Mouse (Mus musculus) T-helper 17 cell (primary cell): Measurements from ENCODE around the gene Etv3.
"Not testable (repeated sequence)": the region's sequence is repeated elsewhere in the genome, so short reads cannot be mapped to it uniquely, and the experiment has no call there.

Experiments
- in situ Hi-C, 2 experiments: fragments of 300-600 bp; cut with MboI, MseI; formaldehyde crosslinking; loops; 1 replicate in 1 of 2; 2 replicates in 1 of 2; pipeline ENCODE4 v1.15.1; 2025; ENCODE audit warnings: high pct_unique_total_duplicates in 2 of 2

Etv3 gene

DNA sequence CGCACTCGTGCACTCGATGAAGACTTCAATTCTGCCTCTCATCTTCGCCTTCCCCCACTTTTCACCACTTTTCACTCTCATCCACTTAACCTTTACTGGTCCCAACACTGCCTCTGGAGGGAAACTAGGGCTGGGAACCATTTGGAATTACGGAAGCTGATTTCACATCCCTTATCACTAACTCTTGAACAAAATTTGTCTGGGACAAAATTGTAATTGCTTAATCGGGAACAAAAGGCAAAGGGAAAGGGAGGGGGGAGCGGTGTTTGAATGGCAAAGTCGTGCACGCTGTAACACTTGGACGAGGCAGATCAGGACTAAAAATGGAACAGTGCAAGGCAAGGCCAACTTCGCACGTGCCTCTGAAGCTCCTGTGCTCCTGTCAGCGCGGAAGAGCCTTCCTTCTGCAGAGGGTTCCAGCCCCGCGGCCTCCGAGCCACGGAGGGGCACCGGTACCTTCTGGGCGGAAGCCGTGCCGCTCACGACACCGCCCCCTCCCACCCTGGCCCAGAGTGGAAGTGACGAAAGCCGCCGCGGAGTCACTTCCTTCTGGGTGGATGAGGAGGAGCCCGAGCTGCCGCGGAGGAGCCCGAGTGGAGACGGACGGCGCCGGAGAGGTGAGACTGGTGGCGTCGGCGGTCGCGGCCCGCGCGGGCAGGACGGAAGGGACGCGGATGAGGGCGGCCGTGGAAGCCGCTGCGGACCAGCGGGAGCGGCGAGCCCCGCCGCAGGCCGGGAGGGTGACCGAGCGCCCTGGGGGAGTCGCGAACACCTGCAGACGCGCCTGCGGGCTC lies at the start of gene Etv3:
TSS of gene Etv3 (plus strand) at position 365 of the 794 bp plus-strand sequence.
- in situ Hi-C loops = loop anchor here in 1 of 2 experiments (5.0 to 10.0 kb wide), 2 partner anchors 878 to 980 kb away; partner anchors contain the start of gene Mab21l2

DNA sequence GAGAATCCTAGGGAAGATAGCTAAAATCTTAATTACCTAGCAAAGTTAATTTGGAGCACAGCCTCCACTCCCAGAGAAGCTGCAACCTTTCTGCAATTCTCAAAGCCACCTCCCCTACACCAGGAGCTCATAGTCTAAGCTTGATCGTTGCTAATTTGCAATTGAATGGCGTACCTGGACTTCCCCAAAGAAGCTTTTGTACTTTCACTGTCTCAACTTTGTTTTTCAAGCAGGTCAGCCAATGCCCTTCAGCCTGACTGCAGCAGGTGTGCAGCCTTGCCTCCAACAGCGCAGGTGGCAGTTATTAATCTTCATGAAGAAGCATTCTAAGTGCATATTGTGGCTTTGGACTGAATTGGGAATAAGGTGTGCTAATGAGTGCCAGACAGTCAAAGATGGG lies 47.3 kb upstream of the Etv3 start:
- in situ Hi-C loops = not testable (repeated sequence)

DNA sequence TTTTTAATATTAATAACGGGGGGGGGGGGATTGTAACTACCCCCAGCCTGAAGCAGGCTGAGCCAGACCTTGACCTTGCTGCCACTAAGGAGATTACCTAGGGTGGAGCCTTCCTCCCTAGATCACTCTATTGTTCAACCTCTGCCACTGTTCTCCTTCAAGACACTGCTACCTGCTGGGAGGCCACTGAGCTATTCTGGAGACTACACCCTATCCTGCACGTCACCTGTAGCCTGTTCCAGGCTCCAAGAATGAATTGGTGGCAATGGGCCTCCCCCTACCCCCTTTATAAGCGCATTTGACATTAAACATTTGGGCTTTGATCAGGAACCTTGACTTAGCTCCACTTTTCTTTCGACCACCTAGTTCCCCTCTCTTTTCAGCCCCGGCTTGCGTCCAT lies 46.6 kb upstream of the Etv3 start:
- in situ Hi-C loops = not testable (repeated sequence)

DNA sequence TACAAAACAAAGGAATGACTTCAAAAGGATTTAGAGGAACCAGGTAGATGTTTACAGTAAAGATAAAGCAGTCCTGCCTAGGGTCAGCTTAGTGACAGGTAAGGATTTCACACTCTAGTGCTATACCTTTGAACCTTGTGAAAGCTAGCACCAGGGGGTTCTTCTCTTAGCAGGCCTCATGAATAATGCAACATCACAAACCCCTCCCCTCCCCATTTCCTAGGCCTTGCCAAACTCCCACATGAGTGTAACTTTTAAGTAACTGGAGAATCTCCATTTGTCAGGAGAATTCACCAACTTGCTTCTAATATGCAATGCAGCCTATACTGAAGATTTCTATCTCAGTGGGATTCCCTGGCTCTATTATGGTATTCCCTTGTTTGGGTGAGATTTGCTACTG lies 46.0 kb upstream of the Etv3 start:
- in situ Hi-C loops = not testable (repeated sequence)

DNA sequence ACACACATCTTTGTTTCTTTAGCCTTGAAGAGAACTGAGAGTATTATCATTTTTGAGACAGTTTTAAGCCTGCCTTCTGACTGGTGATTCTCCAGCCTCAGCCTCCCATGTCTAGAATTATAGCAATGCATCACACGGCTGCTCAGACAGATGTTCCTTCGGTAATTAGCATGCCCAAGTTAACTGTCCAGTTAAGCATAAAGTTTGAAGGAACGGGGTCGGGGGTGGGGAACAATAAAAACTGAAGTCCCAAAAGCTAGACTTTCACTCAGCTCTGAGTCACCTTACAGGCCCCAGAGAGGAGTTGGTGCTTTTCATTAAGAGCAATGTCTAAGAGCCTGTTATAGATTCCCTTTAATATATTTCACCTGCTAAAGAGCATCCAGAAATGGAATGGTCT lies 37.8 kb upstream of the Etv3 start:
- in situ Hi-C loops = no loop called here

DNA sequence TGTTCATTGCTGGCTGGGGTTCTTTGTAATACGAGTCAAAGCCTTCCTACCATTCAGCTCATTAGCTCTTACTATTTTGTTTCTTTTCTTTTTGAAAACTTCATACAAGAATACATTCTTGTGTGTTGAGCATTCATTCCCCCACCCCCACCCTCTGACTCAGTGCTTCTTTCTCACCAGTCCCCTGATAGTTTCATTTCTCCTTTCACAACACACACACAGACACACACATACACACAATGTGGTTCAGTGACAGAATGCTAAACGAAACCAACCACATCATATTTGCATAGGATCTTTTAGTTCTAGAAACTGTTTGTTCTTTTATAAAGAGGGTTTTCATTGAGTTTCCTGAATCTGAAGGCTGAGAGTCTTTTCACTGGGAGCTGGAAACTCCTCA lies 37.3 kb upstream of the Etv3 start:
- in situ Hi-C loops = no loop called here

DNA sequence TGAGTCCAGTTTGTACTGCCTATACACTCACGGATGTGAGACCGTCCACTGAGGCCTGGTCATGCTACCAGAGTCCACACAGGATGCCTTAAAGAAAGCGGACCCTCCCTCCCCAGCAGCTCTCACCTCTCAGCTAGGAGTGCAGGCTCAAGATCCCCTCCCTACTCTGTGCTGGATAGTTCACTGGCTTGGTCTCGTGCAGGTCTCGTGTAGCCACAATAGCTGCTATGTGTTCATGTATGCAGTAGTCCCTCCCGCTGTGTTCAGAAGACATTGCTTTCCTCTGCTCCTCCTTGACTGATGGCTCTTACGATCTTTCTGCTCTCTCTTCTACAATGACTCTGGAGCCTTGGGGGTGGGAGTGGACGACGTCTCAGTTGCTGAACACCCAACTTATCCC lies 26.9 kb upstream of the Etv3 start:
- in situ Hi-C loops = loop anchor here (5.0 kb wide), 2 partner anchors 86 to 176 kb away; no protein-coding TSS in a partner anchor

DNA sequence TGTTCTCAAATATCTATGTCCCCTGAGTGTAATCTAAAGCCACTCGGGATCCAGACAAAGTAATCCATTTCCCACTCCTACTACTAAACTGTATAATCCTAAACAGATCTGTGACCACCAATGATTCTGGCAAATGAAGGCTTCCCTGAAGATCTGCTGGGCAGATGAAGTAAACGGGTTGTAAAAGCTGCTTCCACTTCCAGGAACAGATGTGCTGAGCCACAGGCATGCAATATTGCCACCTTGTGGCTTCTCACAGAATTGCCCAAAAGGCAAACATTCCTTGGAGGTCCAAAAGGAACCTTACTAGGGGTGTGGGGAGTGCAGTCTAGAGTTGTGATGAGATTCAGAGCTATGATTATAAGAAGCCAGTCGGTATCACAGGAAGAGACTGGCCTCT lies 26.1 kb upstream of the Etv3 start:
- in situ Hi-C loops = loop anchor here (5.0 kb wide), 2 partner anchors 87 to 177 kb away; no protein-coding TSS in a partner anchor

DNA sequence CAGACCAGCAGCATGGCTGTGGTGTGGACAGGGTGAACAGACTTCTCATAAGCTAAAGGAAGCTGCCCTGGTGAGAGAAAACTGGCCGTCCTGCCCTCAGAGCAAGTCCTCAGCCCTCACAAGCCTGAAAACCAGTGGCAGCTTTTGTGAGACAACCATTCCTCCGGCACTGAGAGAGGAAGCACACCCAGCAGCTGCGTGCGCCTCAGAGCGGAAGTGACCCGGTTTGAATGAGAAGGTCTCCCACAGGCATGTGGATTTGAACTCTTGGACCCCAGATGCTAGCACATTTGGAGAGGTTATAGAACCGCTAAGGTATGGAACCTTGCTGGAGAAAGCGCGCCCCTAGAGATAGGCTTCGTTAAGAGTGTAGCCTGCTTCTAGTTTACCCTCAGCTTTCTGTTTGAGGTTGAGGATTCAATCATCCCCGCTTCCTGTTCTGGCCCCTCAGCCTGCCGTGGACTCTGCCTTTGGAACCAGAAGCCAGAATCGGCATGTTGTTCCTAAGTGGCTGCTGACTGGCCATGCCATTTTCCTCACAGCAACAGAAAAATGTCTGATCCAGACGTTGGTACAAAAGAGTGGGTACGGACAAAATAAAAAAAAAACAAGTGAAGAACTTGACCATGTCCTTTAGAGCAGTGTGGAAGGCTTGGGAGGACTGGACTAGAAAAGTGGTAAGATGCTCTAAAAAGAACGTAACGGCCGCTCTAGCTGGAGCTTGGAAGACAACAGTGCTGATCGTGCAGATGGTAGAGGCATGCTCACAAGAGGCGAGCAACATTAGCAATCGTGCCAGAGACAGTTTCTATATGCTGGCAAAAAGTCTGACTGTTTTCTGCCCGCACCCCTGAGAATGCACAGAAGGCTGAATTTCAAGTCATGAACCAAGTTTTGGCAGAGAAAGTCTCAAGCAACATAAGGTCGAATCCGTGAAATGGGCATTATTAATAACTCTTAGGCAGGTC lies 24.8 kb upstream of the Etv3 start:
- in situ Hi-C loops = loop anchor here (5.0 to 25.0 kb wide), 3 partner anchors 178 to 1288 kb away; partner anchors contain the start of gene Lrba (in 1 of the 2)

DNA sequence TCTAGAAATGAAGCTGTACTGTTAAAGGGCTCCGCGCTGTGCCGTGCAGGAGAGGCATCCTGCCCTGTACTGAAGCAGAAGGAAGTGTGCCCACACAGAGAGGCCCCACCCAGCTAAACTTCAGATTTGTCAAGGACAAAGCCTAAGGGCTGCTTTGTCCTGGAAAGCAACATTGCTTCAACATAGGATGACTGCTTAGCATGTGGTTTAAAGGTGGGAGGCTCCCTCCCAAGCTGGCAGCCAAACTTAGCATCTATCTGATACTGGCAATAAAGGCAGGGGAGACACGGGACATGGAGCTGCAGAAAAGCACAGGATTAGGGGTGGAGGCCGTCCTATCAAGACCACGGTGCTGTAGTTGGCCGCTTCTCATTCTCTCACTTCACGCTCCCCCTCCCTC lies 24.1 kb upstream of the Etv3 start:
- in situ Hi-C loops = loop anchor here (5.0 to 25.0 kb wide), 3 partner anchors 179 to 1289 kb away; partner anchors contain the start of gene Lrba (in 1 of the 2)

DNA sequence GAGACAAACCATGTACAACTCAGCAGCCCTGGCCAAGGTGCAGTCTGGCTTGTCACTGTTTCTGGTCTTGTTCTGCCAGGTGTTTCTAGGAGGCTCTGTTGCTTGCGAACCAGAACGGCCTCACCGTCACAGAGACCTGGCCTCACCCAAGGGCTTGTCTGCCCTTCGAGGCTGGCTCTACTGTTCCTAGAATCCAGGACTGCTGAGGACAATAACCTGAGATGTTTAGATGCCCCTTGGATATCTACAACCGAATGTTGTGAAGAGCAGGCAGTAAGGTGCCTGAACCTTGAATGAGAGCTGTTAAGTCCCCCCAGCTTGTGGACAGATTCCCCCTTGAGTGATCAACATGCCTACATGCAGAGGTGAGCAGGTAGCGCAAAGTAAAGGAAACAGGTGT lies 22.4 kb upstream of the Etv3 start:
- in situ Hi-C loops = loop anchor here (5.0 to 25.0 kb wide), 3 partner anchors 180 to 1290 kb away; partner anchors contain the start of gene Lrba (in 1 of the 2)

DNA sequence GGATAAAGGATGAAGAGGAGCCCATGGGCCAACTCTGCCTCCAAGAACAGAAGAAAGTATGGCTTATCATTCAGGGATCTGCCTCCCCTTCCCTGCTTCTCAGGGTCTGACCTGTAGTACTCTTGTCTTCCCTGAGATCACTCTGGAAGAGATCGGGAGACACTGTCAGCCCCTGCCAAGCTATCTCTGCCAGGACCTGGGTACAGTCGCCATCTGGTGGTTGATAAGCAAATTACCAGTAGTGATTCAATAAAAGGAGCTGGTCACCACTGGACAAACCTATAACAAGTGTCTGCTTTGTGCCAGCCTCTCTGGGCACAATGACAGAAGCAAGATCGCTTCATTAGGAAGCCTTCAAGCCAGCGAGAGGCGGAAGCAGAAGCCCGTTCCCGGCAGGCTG lies 20.9 kb upstream of the Etv3 start:
- in situ Hi-C loops = loop anchor here (5.0 to 25.0 kb wide), 3 partner anchors 182 to 1292 kb away; partner anchors contain the start of gene Lrba (in 1 of the 2)

DNA sequence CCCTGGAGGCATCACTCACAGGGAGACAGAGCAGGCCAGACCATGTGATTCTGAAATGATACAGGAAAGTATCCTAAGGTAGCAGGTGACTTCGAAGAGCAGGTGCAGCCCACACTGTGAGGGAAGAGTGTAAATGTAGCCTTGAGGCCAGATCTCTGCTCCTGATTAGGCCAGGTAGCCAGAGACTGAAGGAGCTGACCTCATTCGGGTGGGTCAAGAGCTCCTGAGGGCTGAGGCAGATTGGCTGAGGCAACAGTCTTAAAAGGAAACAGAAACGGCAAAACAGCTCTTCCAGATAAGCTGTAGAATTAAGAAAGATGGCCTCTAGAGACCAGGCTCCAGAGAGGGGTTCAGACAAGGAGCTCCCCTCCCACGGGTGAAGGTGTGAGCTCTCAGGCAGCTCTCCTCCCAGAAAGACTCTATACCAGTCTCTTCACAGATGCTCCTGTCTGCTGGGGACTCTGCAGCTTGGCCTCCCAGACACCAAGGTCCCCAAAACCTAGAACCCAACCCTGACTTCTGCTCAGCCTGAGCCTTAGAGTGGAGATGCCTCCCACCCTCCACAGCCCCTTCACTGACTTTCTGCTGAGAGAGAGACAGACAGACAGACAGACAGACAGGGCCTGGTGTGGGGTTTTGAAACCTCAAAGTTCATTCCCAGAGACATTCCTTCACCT lies 20.3 kb upstream of the Etv3 start:
- in situ Hi-C loops = loop anchor here (5.0 to 25.0 kb wide), 4 partner anchors 52 to 1293 kb away; partner anchors contain the start of gene Lrba (in 1 of the 2)

DNA sequence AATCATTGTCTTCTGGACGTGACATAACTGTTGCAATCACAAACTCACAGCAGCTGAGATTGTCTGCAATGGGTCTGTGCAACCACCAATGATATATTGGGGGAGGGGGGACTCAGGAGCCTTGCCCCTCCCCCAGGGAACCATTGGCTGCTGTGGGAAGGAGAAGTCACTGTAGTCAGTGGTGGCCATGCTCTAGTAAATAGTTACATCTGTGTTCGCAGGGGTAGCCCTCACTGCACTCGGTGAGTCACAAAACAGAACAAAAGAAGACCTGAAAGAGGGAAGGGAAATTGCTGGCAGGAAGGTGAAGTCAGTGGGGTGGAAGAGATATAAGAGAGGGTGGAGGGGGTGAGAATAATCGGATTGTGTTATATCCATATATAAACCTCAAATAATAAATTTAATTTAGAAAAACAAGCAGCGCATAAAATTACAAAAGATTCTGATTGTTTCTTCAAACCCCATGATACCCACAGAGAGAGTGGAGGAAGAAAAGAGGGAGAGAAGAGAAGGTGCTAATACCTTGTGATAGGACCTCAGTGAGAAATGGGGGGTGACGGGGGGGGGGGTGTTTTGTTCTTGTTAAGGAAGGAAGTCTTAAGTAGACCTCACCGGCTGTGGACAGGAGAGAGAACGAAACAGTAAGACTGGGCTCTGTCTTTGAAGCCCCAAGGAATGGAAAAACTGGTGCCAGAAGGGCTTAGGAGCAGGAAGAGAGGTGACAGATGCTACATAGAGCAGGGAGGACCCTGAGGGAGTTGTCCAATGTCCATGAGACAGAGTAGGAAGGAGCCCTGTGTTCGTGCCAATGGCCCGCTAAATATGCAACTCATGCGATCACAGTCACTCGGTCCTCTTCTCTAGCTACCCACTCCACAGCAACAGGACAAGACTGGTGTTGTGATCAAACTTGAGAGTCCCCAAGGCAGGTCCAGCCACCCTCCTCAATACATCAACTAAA lies 18.5 kb upstream of the Etv3 start:
- in situ Hi-C loops = loop anchor here in 1 of 2 experiments (5.0 to 25.0 kb wide), 2 partner anchors 51 to 1294 kb away; partner anchors contain the start of gene Lrba

DNA sequence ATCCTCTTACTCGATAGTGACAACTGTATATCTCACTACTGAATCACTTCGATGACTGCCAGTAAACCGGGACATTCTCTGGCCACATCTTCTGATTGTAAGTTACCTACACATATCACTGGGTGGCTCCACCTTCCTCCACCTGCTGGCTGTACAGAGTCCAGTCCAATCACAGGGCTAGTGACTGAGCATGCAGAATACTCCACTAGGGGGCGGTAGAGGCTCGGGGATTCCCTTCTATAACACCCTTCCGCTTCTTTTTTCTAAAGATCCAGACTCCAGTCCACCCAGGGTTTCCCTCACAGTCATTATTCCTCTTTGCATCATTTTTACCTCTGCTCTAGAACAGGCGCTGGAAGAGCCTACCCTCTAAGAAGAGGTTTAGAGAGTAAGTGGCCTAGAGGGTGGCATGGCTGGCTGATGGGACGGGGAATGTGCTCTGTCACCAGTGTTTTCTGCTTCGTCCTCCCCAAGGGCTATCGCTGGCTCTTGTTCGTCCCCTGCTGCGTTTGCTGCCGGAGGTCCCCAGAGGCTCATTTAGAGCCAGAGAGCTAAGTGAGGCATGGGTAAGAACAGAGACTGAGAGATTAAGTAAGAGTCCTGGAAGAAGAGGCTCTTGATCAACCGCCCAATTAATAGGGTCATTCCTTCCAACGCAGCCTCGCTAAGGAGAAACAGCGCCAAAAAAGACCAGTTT lies 16.9 kb upstream of the Etv3 start:
- in situ Hi-C loops = loop anchor here in 1 of 2 experiments (5.0 to 25.0 kb wide), 2 partner anchors 49 to 1296 kb away; partner anchors contain the start of gene Lrba

DNA sequence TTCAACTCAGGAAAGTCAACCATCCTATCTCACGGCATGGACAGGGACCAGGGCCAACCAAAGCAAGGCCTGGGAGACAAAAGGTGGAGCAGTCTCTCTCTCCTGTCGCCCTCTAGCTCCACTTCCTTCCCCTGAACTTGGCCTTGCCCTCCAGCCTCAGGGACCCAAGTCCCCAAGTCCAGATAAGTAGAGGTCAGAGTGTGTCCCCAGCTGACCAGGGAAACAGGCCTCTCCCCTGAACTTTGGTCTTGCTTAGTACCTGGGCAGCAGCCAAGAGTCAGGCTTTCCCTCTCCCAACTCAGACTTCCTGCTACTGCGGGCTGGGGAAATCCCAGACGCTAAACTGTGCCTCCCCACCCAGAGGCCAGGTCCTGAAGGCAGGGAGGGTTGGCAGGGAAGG lies 16.1 kb upstream of the Etv3 start:
- in situ Hi-C loops = loop anchor here in 1 of 2 experiments (5.0 to 25.0 kb wide), 2 partner anchors 48 to 1297 kb away; partner anchors contain the start of gene Lrba

DNA sequence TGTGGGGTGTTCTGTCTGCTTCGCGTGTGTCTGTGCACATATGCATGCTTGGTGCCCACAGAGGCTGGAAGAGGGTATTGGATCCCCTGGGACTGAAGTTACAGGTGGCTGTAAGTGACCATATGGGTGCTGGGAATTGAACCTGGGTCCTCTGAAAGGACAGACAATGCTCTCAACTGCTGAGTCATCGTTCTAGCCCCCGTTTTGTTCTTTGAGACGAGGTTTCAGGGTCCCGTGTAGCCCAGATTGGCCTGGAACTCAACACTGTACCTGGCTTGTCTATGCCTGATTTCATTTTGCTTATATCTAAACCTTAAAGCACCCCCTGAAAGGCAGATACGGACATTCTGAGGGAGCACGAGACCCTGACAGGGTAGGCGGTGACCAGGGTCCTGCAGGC lies 14.4 kb upstream of the Etv3 start:
- in situ Hi-C loops = loop anchor here (5.0 to 25.0 kb wide), 2 partner anchors 51 to 1299 kb away; partner anchors contain the start of gene Lrba (in 1 of the 2)

DNA sequence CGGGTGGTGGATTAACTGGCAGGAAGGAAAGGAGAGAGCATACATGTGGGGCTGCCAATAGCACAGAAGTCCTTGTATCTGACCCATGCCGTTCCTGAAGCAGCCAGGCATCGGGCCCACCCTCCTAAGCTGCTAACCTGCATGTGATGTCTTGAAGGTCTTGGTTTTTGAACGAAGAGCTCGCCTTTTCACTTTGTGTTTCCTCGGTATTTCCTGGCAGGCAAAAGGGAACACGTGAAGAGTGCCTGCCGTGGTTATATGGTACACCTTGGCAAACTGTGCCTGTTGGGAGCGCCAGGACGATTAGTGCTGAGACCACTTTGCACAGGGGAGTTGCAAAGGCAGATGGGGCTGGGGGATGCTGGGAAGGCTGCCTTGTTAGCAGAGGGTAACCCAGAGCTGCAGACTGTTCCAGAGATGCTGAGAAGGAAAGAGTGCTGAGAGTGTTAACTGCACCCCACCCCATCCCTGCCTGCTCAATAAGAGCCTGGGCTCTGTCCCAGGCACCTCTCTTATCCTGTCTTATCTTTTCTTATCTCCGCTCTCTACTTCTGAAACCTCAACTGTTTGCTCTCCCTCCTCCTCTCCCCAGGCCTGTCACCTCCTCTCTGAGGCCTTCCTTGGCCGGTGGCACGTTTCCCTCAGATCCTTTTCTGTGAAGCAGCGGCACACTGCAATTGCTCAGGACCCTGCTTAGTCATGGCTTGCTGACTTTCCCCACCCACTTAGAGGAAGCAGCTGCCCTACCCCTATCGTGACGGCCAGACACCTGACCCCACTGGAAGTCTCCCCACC lies 13.0 kb upstream of the Etv3 start:
- in situ Hi-C loops = loop anchor here (5.0 to 25.0 kb wide), 2 partner anchors 50 to 1300 kb away; partner anchors contain the start of gene Lrba (in 1 of the 2)
